Mouse (Mus musculus) embryonic facial prominence, embryonic 13.5 days (tissue): ENCODE measurements around the gene Bmp7. TPM values are rescaled to one million over a fixed set of nuclear protein-coding genes. Genes with fewer than 3 reads are reported as not detected.
A peak's percentile ranks its signal among the peaks of the same experiment; 100 is the strongest.

Experiments used
- ATAC-seq: fragments of 200-750 bp; cut with Nextera tagmentation; 2 replicates; pipeline ENCODE4 v1.8.0; 2017; ENCODE audit warnings: low read depth; ENCODE audit not compliant: insufficient number of reproducible peaks, insufficient read depth, low FRiP score, low TSS enrichment
- H3K27ac ChIP-seq: fragments of 300-500 bp; sonication (generic); 2 replicates; pipeline ENCODE4 v1.5.1; 2015; ENCODE audit warnings: moderate library complexity, mild to moderate bottlenecking, inconsistent platforms
- H3K27me3 ChIP-seq: fragments of 300-500 bp; sonication (generic); 2 replicates; pipeline ENCODE4 v1.6.1; 2015; ENCODE audit warnings: mild to moderate bottlenecking, inconsistent platforms
- H3K36me3 ChIP-seq: fragments of 300-500 bp; sonication (generic); 2 replicates; pipeline ENCODE4 v1.6.1; 2015; ENCODE audit warnings: mild to moderate bottlenecking, inconsistent platforms
- H3K4me1 ChIP-seq: fragments of 300-500 bp; sonication (generic); 2 replicates; pipeline ENCODE4 v1.6.1; 2015; ENCODE audit warnings: inconsistent platforms
- H3K4me2 ChIP-seq: fragments of 300-500 bp; sonication (generic); 2 replicates; pipeline ENCODE4 v1.6.1; 2015; ENCODE audit warnings: moderate library complexity, mild to moderate bottlenecking, inconsistent platforms
- H3K4me3 ChIP-seq: fragments of 300-500 bp; sonication (generic); 2 replicates; pipeline ENCODE4 v1.5.1; 2015; ENCODE audit warnings: mild to moderate bottlenecking, inconsistent platforms
- H3K9ac ChIP-seq: fragments of 300-500 bp; sonication (generic); 2 replicates; pipeline ENCODE4 v1.6.1; 2015; ENCODE audit warnings: mild to moderate bottlenecking, inconsistent platforms
- H3K9me3 ChIP-seq: fragments of 300-500 bp; sonication (generic); 2 replicates; pipeline ENCODE4 v1.6.1; 2016; ENCODE audit warnings: inconsistent platforms
- WGBS: fragments of 180-500 bp; shearing (Covaris S2); methylation state at CpG from one replicate; pipeline ENCODE4 v1.1.7; 2015; ENCODE audit warnings: mixed read lengths; 5-methylcytosine and 5-hydroxymethylcytosine counted together
- polyA plus RNA-seq: library from polyadenylated mRNA; unstranded; fragments of >200 nt; fragmentation: Nextera tagmentation; extraction: Ambion mirVana; gene quantifications from 2 replicates; pipeline ENCODE4 v1.2.1, GENCODE M21; 2015

Gene Bmp7
- 41.6 and 43.6 TPM in 2 replicates for polyA plus RNA-seq

DNA sequence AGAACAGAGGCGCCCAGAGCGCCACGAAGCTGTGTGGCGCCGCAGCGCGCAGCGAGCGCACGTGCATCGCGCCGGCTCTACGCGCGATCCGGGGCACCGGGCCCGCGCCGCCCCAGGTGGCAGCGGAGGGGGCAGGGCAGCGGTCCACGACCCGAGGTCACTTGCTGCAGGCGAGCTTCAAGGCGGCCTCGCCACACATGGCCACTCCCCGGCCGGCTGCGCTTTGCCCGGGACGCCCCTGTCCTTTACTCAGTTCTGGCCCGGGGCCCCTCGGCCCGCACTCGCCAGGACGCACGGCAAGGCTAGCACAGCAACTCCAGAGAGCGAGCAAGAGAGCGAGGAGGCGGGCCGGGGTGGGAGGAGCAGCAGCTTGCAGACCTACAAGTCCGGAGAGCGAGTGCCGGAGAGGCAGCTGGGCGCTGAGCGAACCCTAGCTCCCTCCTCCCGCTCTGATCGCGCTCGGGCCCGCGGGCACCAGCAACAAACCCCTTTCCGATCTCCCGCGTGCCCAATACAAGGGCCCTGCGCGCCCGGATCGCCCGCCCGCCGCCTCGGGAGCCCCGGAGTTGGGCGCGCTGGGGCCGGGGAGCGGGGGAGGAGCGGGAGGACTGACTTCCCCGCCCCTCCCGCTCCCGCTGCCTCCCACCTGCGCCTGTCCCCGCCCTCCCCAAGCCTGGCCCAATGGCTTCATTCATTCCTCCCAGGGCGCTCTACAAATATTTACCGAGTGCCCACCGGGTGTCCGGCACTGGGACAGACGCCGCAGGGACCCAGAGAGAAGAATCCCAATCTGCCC lies at the start of gene Bmp7:
TSS of gene Bmp7 (minus strand) at position 319 of the 796 bp plus-strand sequence.
- peak within 1 kb of the TSS; percentile 91 for H3K4me2 ChIP-seq
- peak within 1 kb of the TSS; percentile 77 for H3K4me3 ChIP-seq
- H3K4me1 ChIP-seq: peaks cover 53% of the 10 kb centered on the region
- ATAC-seq: peak; percentile 74
- no peaks in the 10 kb centered on the region for H3K36me3 ChIP-seq
- H3K27ac ChIP-seq: peak within 1 kb of the TSS; percentile 93
- peaks cover 35% of the 10 kb centered on the region for H3K27me3 ChIP-seq
- peak within 1 kb of the TSS; percentile 88 for H3K9ac ChIP-seq
- H3K9me3 ChIP-seq: no peaks in the 10 kb centered on the region
- under 1% methylated on average over 75 of the region's 82 CpGs for WGBS

DNA sequence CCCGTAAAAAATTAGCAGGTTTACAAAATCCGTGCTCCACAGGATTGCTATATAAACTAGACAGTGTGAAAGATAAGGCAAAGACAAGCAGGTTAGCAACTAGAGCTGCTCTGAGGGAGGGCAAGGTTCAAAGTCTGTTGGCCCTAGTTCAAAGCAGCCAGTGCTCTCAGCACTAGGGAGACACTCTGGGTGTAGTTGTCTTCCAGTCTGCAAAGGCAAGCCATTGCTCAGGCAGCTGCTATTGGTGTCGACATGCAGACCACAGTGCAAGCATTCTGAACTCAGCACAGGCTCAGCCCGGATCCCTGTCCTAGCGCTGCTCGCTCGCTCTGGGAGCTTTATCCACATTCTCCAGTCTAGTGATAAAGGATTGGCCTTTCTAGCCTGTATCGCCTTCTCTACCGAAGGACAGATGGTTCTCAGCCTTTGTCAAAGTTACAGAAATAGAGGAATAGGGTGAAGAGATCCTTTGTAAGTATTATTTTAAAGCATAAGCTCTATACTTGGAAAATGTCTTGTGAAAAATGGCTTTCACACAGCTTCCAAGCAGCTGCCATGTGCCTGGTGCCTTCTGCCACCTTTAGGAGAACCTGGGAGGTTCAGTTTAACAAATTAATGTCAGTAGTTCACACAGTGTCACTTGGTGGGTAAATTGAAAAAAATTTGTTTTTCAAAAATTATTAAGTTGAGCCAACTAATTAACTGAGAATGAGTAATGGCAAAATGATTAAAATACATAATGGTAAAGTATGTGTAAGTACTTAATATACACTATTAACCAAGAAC lies 42.8 kb upstream of the Bmp7 start:
- Histone ChIP-seq H3K9me3 (peaks cover 3% of the 10 kb centered on the region; the same call in 1 of the 2 replicates), H3K4me3 (no peak overlapping the region), H3K4me1 (peaks cover 2% of the 10 kb centered on the region; the same call in 1 of the 2 replicates), H3K27me3 (no peaks in the 10 kb centered on the region), H3K9ac (no peak overlapping the region), H3K4me2 (no peak overlapping the region), H3K27ac (no peak overlapping the region), H3K36me3 (no peaks in the 10 kb centered on the region)
- 78% methylated on average over 9 of the region's 9 CpGs for WGBS
- ATAC-seq: no peak

DNA sequence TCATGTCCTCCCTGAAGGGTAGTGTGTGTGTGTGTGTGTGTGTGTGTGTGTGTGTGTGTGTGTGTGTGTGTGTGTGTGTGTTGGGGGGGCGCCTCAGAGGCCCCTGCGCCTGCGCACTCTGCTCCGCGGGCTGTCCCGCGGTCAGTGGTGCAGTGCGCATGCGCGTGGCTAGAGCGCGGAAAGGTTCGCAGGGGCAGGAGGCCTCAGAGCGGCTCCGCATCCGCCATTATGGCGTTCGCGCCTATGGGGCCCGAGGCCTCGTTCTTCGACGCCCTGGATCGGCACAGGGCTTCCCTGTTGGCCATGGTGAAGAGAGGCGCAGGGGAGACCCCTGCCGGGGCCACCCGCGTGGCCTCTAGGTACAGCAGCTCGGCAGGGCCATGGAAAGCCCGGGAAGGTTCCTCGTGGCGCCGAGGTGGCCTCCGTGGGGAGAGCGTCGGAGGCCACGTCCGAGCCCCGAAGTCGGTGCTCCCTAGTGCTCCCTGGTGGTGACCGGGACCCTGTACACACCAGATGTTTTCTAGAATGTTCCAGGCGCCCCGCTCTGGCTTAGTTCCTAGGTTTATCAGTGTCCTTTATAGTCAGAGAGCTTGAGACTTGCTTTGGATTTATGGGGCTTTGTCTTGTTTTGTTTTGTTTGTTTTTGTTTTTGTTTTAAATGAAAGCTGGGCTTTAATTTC lies 39.7 kb upstream of the Bmp7 start:
- Histone ChIP-seq H3K9me3 (peaks cover 3% of the 10 kb centered on the region; the same call in 1 of the 2 replicates), H3K4me1 (peaks cover 24% of the 10 kb centered on the region), H3K4me2 (no peak overlapping the region), H3K27me3 (no peaks in the 10 kb centered on the region), H3K27ac (no peak overlapping the region), H3K36me3 (no peaks in the 10 kb centered on the region), H3K4me3 (no peak overlapping the region), H3K9ac (no peak overlapping the region)
- no peak for ATAC-seq
- 94% methylated on average over 40 of the region's 43 CpGs for WGBS

DNA sequence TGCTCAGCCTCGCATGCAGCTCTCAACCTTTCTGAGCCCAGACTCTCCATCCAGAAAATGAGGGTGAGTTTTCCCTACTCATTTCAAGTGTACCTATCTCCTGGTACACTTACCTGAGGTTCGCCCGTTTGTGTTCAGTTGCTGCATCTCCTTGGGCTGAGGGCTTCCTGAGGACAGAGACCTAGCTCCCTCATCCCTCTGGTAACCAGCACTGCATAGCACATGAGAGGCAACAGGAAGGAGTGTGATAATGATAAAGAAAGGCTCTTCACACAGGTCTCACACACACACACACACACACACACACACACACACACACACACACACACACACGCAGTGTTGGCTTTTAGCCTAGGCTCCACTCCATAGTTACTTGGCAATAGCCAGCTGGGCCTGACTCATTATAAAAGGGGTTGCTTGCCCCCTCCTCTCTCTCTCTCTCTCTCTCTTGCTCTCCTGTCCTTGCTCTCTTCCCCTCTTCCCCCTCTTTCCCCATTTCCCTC lies 38.1 kb upstream of the Bmp7 start:
- no peak overlapping the region for H3K4me3 ChIP-seq
- no peaks in the 10 kb centered on the region for H3K36me3 ChIP-seq
- peak overlapping the region; percentile 58 for H3K27ac ChIP-seq
- no peak for ATAC-seq
- H3K9ac ChIP-seq: no peak overlapping the region
- peak overlapping the region; percentile 46; the same call in 1 of the 2 replicates for H3K4me2 ChIP-seq
- WGBS: 43% methylated on average over 4 of the region's 4 CpGs
- peaks cover 3% of the 10 kb centered on the region; the same call in 1 of the 2 replicates for H3K9me3 ChIP-seq
- peaks cover 34% of the 10 kb centered on the region for H3K4me1 ChIP-seq
- no peaks in the 10 kb centered on the region for H3K27me3 ChIP-seq

DNA sequence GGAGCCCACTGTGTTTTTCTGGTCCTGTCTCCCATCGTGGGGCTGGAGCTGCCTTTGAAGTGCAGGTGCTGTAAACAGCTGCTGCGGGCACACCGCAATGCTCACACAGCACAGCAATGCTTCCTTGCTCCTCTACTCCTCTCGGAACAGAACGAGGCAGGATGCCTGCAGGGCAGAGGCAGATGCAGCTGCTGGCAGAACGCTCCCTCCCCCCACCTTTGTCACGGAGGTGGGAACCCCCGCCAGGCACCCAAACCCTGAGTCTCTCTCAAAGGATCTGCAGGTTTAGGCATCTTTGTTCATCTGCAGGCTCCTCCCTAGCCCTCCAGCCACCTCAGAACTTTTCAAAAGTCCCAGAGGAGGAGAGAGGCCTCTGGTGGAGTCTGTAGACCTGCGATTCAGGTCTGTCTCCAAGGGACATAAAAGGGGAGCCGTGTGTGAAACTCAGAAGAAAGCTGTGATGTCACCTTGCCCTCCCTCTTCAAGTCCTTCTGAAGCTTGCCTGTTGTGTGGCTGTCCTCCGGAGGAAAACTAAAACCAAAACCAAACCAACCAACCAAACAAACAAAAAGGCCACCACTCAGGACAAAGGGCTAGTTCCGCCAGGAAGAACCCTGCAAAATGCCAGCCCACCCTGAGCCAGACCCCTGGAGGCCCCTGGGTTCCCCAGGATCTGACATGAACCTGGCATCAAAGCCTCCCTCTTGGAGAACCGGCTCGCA lies 37.4 kb upstream of the Bmp7 start, which contains the start of gene Spo11:
TSS of gene Spo11 (plus strand) at position 292 of the 722 bp plus-strand sequence.
- ATAC-seq: peak; percentile 52; the same call in 1 of the 2 replicates
- peak within 1 kb of the TSS; percentile 46 for H3K4me2 ChIP-seq
- H3K4me1 ChIP-seq: peaks cover 34% of the 10 kb centered on the region
- H3K27ac ChIP-seq: peak within 1 kb of the TSS; percentile 58
- WGBS: 11% methylated on average over 14 of the region's 14 CpGs
- 0 out of 2 replicates have a peak within 1 kb of the TSS, but pooled peaks have one; percentile 11 for H3K4me3 ChIP-seq
- peaks cover 3% of the 10 kb centered on the region; the same call in 1 of the 2 replicates for H3K9me3 ChIP-seq
- H3K9ac ChIP-seq: peak within 1 kb of the TSS; percentile 57
- no peaks in the 10 kb centered on the region for H3K27me3 ChIP-seq
- H3K36me3 ChIP-seq: no peaks in the 10 kb centered on the region

DNA sequence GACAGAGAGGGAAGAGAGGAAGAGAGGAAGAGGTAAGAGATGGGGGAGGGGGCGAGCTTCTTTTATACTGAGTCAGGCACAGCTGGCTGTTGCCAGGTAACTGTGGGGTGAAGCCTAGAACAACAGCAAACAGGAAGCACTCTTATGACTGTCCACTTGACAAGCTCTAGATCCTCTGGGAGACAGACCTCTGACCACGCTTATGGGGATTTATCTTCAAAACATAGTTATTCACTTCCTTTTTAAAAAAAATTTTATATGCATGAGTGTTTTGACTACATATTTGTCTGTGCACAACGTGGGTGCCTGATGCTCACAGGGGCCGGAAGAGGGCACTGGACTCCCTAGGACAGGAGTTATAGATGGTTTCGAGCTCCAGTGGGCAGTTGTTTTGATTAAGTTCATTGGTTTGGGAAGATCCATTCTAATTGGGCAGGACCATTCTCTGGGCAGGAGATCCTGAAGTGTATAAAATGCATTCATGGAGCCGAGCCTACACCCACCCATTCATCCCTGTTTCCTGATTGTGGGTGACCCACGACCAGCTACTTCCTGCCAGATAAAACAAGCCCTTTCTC lies 36.6 kb upstream of the Bmp7 start:
- Histone ChIP-seq H3K27me3 (no peaks in the 10 kb centered on the region), H3K4me1 (peaks cover 34% of the 10 kb centered on the region), H3K9me3 (peaks cover 3% of the 10 kb centered on the region; the same call in 1 of the 2 replicates), H3K27ac (peak overlapping the region; percentile 58), H3K4me2 (peak overlapping the region; percentile 46), H3K36me3 (no peaks in the 10 kb centered on the region), H3K4me3 (no peak overlapping the region), H3K9ac (peak overlapping the region; percentile 57; the same call in 1 of the 2 replicates)
- no peak for ATAC-seq
- WGBS: 25% methylated on average over 7 of the region's 7 CpGs

DNA sequence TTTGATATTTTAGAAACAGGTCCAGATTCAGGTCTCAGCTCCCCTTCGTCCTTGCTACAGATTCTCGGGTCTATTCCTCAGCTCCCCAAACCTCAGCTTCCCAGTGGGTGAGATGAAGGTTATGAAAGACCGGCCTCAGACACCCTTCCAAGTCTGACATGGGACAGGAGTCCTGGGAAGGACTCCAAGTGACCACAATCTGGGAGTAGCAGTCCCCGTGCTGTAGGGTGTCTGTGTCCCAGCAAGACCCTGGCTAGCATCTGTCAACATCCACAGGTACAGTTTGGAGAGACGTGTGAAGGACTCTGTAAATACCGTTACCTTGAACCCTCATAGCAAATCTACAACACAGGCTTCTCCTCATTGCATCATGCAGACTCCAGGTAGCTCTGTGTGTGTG lies 35.0 kb upstream of the Bmp7 start:
- H3K27ac ChIP-seq: no peak overlapping the region
- no peaks in the 10 kb centered on the region for H3K27me3 ChIP-seq
- WGBS: 81% methylated on average over 6 of the region's 6 CpGs
- peaks cover 3% of the 10 kb centered on the region; the same call in 1 of the 2 replicates for H3K9me3 ChIP-seq
- H3K4me1 ChIP-seq: peaks cover 34% of the 10 kb centered on the region
- H3K4me2 ChIP-seq: no peak overlapping the region
- no peaks in the 10 kb centered on the region for H3K36me3 ChIP-seq
- ATAC-seq: no peak
- no peak overlapping the region for H3K9ac ChIP-seq
- no peak overlapping the region for H3K4me3 ChIP-seq

DNA sequence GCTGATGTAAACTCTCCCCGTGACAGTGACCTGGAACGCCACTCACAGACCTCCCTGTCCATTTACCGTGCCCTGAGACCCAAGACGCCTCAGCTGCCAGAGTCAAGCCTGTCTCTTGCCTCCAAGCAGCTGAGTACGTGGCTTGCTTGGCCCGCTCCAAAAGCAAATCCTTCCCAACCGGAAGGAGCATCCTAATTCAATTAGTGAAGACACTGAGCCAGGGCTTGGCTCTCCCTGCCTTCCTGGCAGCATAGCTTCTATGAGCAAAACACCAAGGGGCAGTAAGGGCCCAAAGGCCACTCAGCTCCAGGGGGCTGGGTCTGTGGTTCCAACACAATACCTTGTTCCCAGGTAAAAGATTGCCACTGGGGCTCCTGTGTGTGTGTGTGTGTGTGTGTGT lies 34.6 kb upstream of the Bmp7 start:
- WGBS: 24% methylated on average over 7 of the region's 7 CpGs
- Histone ChIP-seq H3K9me3 (peaks cover under 1% of the 10 kb centered on the region; the same call in 1 of the 2 replicates), H3K4me1 (peaks cover 34% of the 10 kb centered on the region), H3K27me3 (no peaks in the 10 kb centered on the region), H3K9ac (no peak overlapping the region), H3K36me3 (no peaks in the 10 kb centered on the region), H3K27ac (no peak overlapping the region), H3K4me3 (no peak overlapping the region), H3K4me2 (no peak overlapping the region)
- no peak for ATAC-seq

DNA sequence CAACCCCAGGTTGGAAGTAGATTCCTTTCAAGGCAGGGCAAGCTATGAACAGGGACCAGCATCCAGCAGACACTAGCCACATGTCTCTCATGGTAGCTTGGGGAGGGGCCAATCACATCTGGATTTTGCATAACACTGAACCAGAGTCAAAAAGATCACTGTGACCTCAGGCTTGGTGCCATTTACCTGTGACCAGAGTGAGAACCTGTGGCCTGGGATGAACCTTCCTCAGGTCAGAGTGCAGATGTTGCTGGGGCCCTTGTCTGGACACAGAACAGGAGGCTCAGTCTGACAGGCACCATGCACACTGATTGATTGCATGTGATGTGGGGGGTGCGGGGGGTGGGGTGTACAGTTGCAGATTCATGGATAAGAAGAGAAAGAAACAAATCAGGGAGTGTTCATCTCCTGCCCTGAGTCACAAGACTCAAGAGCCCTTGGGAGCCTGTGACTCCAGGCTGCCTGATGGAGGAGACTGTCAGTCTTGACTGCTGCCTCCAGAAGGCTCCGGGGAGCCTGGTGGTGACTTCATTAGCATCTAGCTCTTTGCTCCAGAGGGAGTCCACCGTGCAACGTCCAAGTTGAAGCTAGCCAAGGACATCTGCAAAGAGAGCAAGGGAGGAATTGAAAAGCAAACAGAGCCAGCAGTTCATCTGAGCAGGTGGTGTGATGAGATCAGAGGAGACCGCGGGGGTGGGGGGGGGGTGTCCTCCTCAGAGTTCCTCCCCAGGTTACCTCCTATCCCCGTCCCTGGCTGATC lies 33.9 kb upstream of the Bmp7 start:
- no peaks in the 10 kb centered on the region for H3K27me3 ChIP-seq
- H3K9me3 ChIP-seq: no peaks in the 10 kb centered on the region
- no peak overlapping the region for H3K9ac ChIP-seq
- ATAC-seq: no peak
- H3K4me3 ChIP-seq: no peak overlapping the region
- peaks cover 34% of the 10 kb centered on the region for H3K4me1 ChIP-seq
- no peak overlapping the region for H3K4me2 ChIP-seq
- no peaks in the 10 kb centered on the region for H3K36me3 ChIP-seq
- WGBS: 20% methylated on average over 7 of the region's 7 CpGs
- H3K27ac ChIP-seq: no peak overlapping the region

DNA sequence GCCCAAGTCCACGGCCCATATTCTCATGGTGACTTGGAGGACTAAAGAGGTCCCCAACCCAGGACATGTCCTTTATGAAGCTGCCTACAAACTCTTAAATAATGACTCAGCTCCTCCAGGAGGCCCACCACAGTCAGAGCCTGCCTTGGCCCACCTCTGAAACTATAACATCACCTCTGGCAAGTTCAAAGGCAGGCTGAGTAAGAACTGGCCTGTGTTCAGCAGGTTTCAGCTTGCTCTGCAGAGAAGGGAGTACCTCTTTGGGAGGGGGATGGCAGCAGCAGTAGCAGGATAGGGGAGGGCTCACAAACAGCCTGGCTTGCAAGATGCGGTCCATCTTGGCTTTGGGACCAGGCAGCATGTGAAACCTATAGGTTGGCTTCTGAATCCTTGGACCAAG lies 31.7 kb upstream of the Bmp7 start:
- Histone ChIP-seq H3K36me3 (no peaks in the 10 kb centered on the region), H3K4me3 (no peak overlapping the region), H3K27ac (no peak overlapping the region), H3K4me2 (no peak overlapping the region), H3K9me3 (no peaks in the 10 kb centered on the region), H3K4me1 (peaks cover 21% of the 10 kb centered on the region), H3K27me3 (no peaks in the 10 kb centered on the region), H3K9ac (no peak overlapping the region)
- no peak for ATAC-seq
- 86% methylated on average over 2 of the region's 2 CpGs for WGBS
